Mouse (Mus musculus): ENCODE data around the gene Trp53bp2.

The Trp53bp2 gene

GRCm38 (mm10) chr1:182408684-182409327, at the start of gene Trp53bp2:
Gene Trp53bp2, plus strand, starts transcription at chr1:182409172.
- DNase-seq: peak; percentile 99

- no peak for DNase-seq
Observed at GRCm38 (mm10) chr1:182362703-182363102, 46.3 kb upstream of the Trp53bp2 start.

GRCm38 (mm10) chr1:182363683-182364404, 45.1 kb upstream of the Trp53bp2 start:
- DNase-seq: no peak

- DNase-seq: no peak
Observed at GRCm38 (mm10) chr1:182368309-182368708, 40.7 kb upstream of the Trp53bp2 start.

- DNase-seq: no peak
Observed at GRCm38 (mm10) chr1:182368782-182369181, 40.2 kb upstream of the Trp53bp2 start.

- DNase-seq: no peak
Observed at GRCm38 (mm10) chr1:182369435-182369834, 39.5 kb upstream of the Trp53bp2 start.

- no peak for DNase-seq
Observed at GRCm38 (mm10) chr1:182371891-182372290, 37.1 kb upstream of the Trp53bp2 start.

- DNase-seq: no peak
Observed at GRCm38 (mm10) chr1:182376221-182376620, 32.8 kb upstream of the Trp53bp2 start.

- DNase-seq: no peak
Observed at GRCm38 (mm10) chr1:182376826-182377225, 32.1 kb upstream of the Trp53bp2 start.

GRCm38 (mm10) chr1:182377519-182377918, 31.5 kb upstream of the Trp53bp2 start:
- no peak for DNase-seq

- no peak for DNase-seq
Observed at GRCm38 (mm10) chr1:182378205-182378835, 30.7 kb upstream of the Trp53bp2 start.

- no peak for DNase-seq
Observed at GRCm38 (mm10) chr1:182378876-182379275, 30.1 kb upstream of the Trp53bp2 start.

GRCm38 (mm10) chr1:182380683-182381082, 28.3 kb upstream of the Trp53bp2 start:
- no peak for DNase-seq

- no peak for DNase-seq
Observed at GRCm38 (mm10) chr1:182381327-182381726, 27.6 kb upstream of the Trp53bp2 start.

GRCm38 (mm10) chr1:182383096-182383495, 25.9 kb upstream of the Trp53bp2 start:
- DNase-seq: no peak

- DNase-seq: no peak
Observed at GRCm38 (mm10) chr1:182386449-182386848, 22.5 kb upstream of the Trp53bp2 start.

- DNase-seq: no peak
Observed at GRCm38 (mm10) chr1:182388729-182389128, 20.2 kb upstream of the Trp53bp2 start.

GRCm38 (mm10) chr1:182398171-182398570, 10.8 kb upstream of the Trp53bp2 start:
- DNase-seq: peak; percentile 22

GRCm38 (mm10) chr1:182398780-182399179, 10.2 kb upstream of the Trp53bp2 start:
- no peak for DNase-seq

GRCm38 (mm10) chr1:182399205-182399604, 9.8 kb upstream of the Trp53bp2 start:
- no peak for DNase-seq

GRCm38 (mm10) chr1:182399908-182400307, 9.1 kb upstream of the Trp53bp2 start:
- no peak for DNase-seq

GRCm38 (mm10) chr1:182403076-182403475, 5.9 kb upstream of the Trp53bp2 start:
- DNase-seq: no peak

GRCm38 (mm10) chr1:182406621-182407020, 2.4 kb upstream of the Trp53bp2 start:
- no peak for DNase-seq

GRCm38 (mm10) chr1:182408243-182408642, 729 bp upstream of the Trp53bp2 start:
- no peak for DNase-seq
